Mouse (Mus musculus) hindbrain, embryonic 11.5 days (tissue): ENCODE measurements at regions not wholly inside any gene's neighbourhood (a gene's known extent, or its start where the extent isn't known, plus 50 kb on each side); places are given as distances from the start of the nearest gene placed in this dataset.

ENCODE experiments used
- ATAC-seq: fragments of 200-750 bp; cut with Nextera tagmentation; 2 replicates; pipeline ENCODE4 v1.8.0; 2017; ENCODE audit warnings: mild to moderate bottlenecking, moderate TSS enrichment, moderate library complexity; ENCODE audit not compliant: low FRiP score
- DNase-seq: peaks from one replicate; pipeline ENCODE4 v3.0.0-alpha.2; 2015; ENCODE audit warnings: low spot score
- H3K27ac ChIP-seq: fragments of 300-500 bp; sonication (generic); 2 replicates; pipeline ENCODE4 v1.5.1; 2014; ENCODE audit warnings: mild to moderate bottlenecking, low read depth, low read length
- H3K27me3 ChIP-seq: fragments of 300-500 bp; sonication (generic); 2 replicates; pipeline ENCODE4 v1.6.1; 2014; ENCODE audit warnings: mild to moderate bottlenecking, low read length, moderate library complexity, mixed read lengths; ENCODE audit not compliant: control insufficient read depth, insufficient read depth
- H3K36me3 ChIP-seq: fragments of 300-500 bp; sonication (generic); 2 replicates; pipeline ENCODE4 v1.6.1; 2014; ENCODE audit warnings: mild to moderate bottlenecking, low read length, moderate library complexity, mixed read lengths; ENCODE audit not compliant: control insufficient read depth, insufficient read depth
- H3K4me1 ChIP-seq: fragments of 300-500 bp; sonication (generic); replicated peaks from 2 replicates; pipeline ENCODE4 v1.6.1; 2014; ENCODE audit warnings: low read length, mixed read lengths; ENCODE audit not compliant: control insufficient read depth, insufficient read depth
- H3K4me2 ChIP-seq: fragments of 300-500 bp; sonication (generic); replicated peaks from 2 replicates; pipeline ENCODE4 v1.6.1; 2014; ENCODE audit warnings: mild to moderate bottlenecking, low read depth, low read length
- H3K4me3 ChIP-seq: fragments of 300-500 bp; sonication (generic); 2 replicates; pipeline ENCODE4 v1.5.1; 2014; ENCODE audit warnings: low read depth, low read length
- H3K9ac ChIP-seq: fragments of 300-500 bp; sonication (generic); 2 replicates; pipeline ENCODE4 v1.6.1; 2014; ENCODE audit warnings: low read depth, low read length
- H3K9me3 ChIP-seq: fragments of 300-500 bp; sonication (generic); 2 replicates; pipeline ENCODE4 v1.6.1; 2016; ENCODE audit warnings: low read length; ENCODE audit not compliant: control insufficient read depth
- WGBS: fragments of 180-500 bp; shearing (Covaris S2); extraction: QIAGEN DNeasy Blood & Tissue Kit; methylation state at CpG from one replicate; pipeline ENCODE4 v1.1.7; 2014; 5-methylcytosine and 5-hydroxymethylcytosine counted together

DNA sequence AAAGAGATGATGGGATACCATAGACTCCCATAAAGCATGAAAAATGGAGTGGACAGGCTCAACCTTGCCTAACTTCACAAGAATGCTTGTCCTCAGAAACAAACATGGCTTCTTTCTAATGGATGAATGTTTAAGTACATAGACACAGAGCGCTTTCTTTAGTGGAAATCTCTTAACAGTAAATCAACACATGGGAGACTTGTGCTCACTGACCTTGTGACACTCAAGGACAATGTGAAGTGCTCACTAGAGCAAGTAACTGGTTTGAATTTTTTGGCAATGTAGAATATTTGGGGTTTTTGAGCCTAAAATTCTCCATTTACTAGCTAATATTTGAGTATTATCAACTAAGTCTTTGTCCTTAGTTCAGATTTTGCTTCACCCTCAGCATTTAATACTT, 88.0 kb downstream of the Tent5c start:
- Histone ChIP-seq H3K9ac (no peak overlapping the region), H3K4me3 (no peak overlapping the region), H3K4me1 (no peaks in the 10 kb centered on the region), H3K4me2 (no peak overlapping the region), H3K9me3 (no peaks in the 10 kb centered on the region), H3K36me3 (no peaks in the 10 kb centered on the region), H3K27me3 (no peaks in the 10 kb centered on the region), H3K27ac (no peak overlapping the region)
- 98% methylated on average over 1 of the region's 1 CpGs for WGBS
- ATAC-seq (no peak), DNase-seq (no peak)

DNA sequence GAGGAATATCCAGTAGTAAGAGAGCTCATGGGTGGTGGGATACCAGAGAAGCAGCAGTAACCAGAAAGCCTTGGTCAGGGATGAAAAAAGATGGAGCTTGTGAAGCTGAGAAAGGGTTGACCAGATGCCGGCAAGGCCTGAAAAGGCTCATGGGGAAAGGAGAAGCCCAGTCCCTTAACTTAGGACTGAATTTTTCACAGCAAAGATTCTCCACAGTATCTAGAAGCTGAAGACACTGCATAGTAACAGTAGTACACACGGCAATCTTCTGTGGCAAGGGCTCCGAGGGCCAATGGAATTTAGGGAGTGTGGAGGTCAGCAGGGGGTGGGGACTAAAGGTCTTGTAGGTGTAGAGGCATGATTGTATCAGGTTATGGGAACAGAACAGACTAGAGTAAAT, 91.6 kb downstream of the Tent5c start:
- Histone ChIP-seq H3K4me1 (no peaks in the 10 kb centered on the region), H3K36me3 (no peaks in the 10 kb centered on the region), H3K4me3 (no peak overlapping the region), H3K9ac (no peak overlapping the region), H3K27me3 (no peaks in the 10 kb centered on the region), H3K27ac (no peak overlapping the region), H3K9me3 (no peaks in the 10 kb centered on the region), H3K4me2 (no peak overlapping the region)
- 93% methylated on average over 3 of the region's 3 CpGs for WGBS
- no peak for ATAC-seq
- DNase-seq: no peak

DNA sequence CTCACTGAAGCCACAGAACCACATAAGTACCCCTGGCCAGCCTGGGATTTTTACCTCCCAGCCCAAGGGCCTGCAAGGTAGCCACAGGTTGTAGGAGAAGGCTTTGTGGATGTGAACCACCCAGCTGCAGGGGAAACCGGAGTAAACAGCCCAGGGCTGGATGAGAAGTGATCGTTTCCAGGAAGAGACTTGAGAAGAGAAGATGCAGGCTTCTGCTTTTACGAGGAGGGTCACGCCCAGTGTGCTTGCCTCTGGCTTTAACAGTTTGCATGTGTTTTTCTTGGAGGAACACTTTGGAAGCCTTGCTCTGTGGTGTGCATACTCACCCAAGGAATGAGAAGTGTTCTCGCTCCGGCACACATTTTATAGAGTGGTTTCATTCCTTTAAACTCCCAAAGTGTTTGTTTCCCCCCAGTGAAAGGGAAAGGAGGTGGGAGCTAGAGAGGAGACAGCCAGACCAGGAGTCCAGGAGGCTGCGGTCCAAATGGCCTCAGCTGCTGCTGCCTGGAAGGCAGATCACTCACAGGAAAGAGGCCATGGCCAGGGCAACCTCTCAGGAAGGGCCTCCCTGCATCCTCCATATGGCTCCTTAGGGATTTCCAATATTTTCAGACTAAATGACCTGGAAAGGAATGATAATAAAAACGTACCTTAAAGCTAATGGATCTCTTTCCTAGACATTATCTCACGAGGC, 94.1 kb downstream of the Tent5c start:
- Histone ChIP-seq H3K36me3 (no peaks in the 10 kb centered on the region), H3K4me3 (no peak overlapping the region), H3K4me1 (no peaks in the 10 kb centered on the region), H3K27ac (no peak overlapping the region), H3K9me3 (no peaks in the 10 kb centered on the region), H3K9ac (no peak overlapping the region), H3K27me3 (no peaks in the 10 kb centered on the region), H3K4me2 (no peak overlapping the region)
- WGBS: 74% methylated on average over 9 of the region's 9 CpGs
- DNase-seq: no peak
- ATAC-seq: no peak

DNA sequence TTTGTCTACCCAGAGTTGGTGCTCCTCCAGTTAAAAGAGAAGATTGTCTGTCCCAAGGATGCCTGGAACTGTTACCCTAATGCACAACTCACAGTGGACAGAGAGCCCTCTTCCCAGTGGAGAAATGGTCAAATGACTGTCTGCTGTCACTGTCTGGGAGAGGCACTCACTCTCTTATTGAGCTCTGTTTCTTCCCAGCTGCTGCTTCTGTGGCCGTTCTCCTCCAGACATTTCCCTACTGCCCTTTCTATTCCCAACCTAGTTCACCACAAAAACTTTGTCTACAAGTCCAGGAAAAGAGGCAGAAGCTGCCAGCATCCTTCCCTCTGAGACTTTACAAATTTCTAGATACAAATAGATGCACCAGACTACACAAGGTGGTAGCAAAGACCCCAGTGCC, 95.2 kb downstream of the Tent5c start:
- H3K36me3 ChIP-seq: no peaks in the 10 kb centered on the region
- H3K27ac ChIP-seq: no peak overlapping the region
- DNase-seq (no peak), ATAC-seq (no peak)
- 90% methylated on average over 1 of the region's 1 CpGs for WGBS
- H3K9ac ChIP-seq: no peak overlapping the region
- H3K9me3 ChIP-seq: no peaks in the 10 kb centered on the region
- no peaks in the 10 kb centered on the region for H3K27me3 ChIP-seq
- no peak overlapping the region for H3K4me3 ChIP-seq
- no peaks in the 10 kb centered on the region for H3K4me1 ChIP-seq
- no peak overlapping the region for H3K4me2 ChIP-seq

DNA sequence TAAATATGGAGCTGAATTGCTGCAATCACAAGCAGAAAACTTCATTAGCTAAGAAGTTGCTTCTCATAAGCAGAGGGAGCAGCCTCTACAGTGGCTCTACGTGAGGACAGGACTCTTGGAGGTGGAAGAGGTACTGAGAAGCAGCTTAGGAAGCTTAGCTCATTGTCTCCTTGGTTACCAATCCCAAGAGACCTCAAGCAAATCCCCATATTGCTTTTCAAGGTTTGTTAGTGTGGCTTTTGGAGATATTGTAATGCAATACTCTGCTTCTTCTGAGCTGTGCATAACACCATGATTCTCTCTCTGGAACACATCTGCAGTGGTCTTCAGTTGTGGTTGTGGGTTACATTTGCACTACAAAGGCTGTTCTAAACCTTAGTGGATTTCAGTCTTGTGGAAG, 106.9 kb downstream of the Tent5c start:
- no peaks in the 10 kb centered on the region for H3K9me3 ChIP-seq

DNA sequence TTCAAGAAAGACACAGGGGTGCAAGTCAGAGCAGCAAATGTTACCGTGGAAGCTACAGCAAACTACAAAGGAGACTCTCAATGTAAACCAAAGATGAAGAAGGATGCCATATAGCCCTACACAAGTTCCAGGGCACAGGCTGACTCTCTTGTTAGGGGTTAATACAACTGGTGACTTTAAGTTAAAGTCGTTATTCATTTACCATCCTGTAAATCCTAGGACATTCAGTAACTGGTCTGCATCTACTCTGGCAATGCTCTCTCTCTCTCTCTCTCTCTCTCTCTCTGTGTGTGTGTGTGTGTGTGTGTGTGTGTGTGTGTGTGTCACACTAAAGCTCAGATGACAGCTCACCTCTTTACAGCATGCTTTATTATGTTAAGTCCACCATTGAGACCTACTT, 107.8 kb downstream of the Tent5c start:
- WGBS: 88% methylated on average over 2 of the region's 2 CpGs
- no peak overlapping the region for H3K4me2 ChIP-seq
- ATAC-seq (no peak), DNase-seq (no peak)
- H3K9ac ChIP-seq: no peak overlapping the region
- no peak overlapping the region for H3K4me3 ChIP-seq
- no peak overlapping the region for H3K27ac ChIP-seq
- no peaks in the 10 kb centered on the region for H3K4me1 ChIP-seq
- no peaks in the 10 kb centered on the region for H3K36me3 ChIP-seq
- no peaks in the 10 kb centered on the region for H3K9me3 ChIP-seq
- no peaks in the 10 kb centered on the region for H3K27me3 ChIP-seq

More for the DNA sequence above, 106.9 kb downstream of the Tent5c start:
- no peaks in the 10 kb centered on the region for H3K36me3 ChIP-seq
- H3K4me3 ChIP-seq: no peak overlapping the region
- H3K27me3 ChIP-seq: no peaks in the 10 kb centered on the region
- DNase-seq: no peak
- no peak overlapping the region for H3K4me2 ChIP-seq
- 62% methylated on average over 1 of the region's 1 CpGs for WGBS
- H3K9ac ChIP-seq: no peak overlapping the region
- no peak overlapping the region for H3K27ac ChIP-seq
- no peak for ATAC-seq
- H3K4me1 ChIP-seq: no peaks in the 10 kb centered on the region

DNA sequence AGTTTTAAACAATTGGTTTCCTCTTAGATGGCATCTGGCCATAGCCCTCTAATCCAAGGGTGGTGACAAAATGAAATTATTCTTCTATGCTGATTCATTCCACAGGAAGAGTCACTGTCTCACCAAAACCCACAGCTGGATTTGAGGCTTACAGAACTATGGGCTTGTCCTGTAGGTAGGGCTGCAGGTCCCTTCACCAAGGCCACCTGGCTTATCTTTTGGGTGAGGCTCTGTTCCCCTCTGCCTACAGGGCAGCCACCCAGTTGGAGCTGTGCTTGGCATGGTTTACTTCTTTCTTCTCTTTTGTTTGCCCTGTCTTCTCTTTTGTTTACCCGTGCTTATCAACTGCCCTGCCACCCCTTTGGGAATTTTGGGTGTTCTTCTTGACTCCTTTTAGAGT, 113.0 kb downstream of the Tent5c start:
- no peak overlapping the region for H3K4me2 ChIP-seq
- no peak overlapping the region for H3K4me3 ChIP-seq
- 88% methylated on average over 1 of the region's 1 CpGs for WGBS
- no peaks in the 10 kb centered on the region for H3K9me3 ChIP-seq
- no peak overlapping the region for H3K9ac ChIP-seq
- H3K36me3 ChIP-seq: no peaks in the 10 kb centered on the region
- DNase-seq (no peak), ATAC-seq (no peak)
- no peak overlapping the region for H3K27ac ChIP-seq
- no peaks in the 10 kb centered on the region for H3K4me1 ChIP-seq
- no peaks in the 10 kb centered on the region for H3K27me3 ChIP-seq

DNA sequence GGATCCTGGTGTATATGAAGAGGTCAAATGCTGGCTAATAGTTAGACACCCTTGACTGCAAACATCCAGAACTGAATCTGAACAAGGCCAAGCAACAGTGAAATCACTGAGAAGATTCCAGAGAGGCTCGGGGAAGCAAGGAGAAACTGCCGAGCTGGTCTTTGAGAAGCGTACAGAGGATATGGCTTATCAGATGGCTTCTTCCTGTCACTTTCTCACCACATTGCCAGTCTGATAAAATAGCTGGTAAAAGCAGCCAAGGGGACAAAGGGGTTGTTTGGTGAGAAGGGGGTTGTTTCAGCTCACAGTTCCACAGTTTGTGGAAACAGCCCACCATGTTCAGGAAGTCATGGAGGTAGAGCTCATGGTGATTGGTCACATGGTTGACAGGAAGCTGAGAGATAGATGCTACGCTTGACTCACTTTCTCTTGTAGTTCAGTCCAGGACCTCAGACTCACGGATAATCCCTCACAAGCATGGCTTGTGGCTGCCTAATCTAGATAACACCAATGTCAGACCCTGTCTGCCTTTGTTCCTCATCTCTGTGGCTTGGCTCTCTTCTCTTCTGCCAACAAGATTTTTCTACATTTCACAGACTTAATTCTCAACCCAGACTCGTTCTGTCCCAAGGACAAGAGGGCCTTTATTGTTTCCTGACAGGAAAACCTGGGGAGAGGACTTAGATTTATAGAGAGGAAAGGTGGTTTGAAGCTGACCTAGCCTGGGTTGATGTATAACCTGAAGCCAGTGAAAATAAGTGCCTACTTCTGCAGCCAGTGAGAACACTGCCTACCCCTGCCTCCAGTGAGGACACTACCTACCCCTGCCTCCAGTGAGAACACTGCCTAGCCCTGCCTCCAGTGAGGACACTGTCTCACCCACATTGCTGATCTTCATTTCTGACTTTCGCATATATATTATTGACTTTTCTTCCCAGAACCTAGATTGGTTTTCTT, 122.0 kb downstream of the Tent5c start:
- Histone ChIP-seq H3K9me3 (no peaks in the 10 kb centered on the region), H3K4me1 (no peaks in the 10 kb centered on the region), H3K4me2 (no peak overlapping the region), H3K27ac (no peak overlapping the region), H3K9ac (no peak overlapping the region), H3K36me3 (no peaks in the 10 kb centered on the region), H3K4me3 (no peak overlapping the region), H3K27me3 (no peaks in the 10 kb centered on the region)
- ATAC-seq (no peak), DNase-seq (no peak)
- WGBS: 81% methylated on average over 7 of the region's 7 CpGs

DNA sequence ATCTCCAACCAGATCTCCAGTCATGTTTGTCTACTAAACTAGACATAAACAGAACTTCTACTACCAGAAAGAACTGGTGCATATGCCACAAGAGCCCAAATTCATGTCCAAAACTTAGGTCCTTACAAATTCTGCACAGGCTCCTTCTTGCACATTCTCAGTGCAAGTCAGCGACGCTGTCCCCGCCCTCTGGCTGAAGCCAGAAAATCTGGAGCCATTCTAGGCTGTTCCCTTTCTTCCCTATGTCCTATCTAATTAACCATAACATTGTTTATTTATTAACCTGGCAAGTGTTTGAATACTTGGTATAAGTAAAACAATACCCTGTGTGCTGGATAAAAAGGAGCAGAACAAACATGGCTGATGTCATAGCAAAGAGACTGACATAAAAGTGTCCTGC, 122.7 kb downstream of the Tent5c start:
- no peak for DNase-seq
- no peak for ATAC-seq
- H3K27ac ChIP-seq: no peak overlapping the region
- H3K4me2 ChIP-seq: no peak overlapping the region
- WGBS: 92% methylated on average over 3 of the region's 3 CpGs
- no peak overlapping the region for H3K4me3 ChIP-seq
- no peaks in the 10 kb centered on the region for H3K36me3 ChIP-seq
- no peaks in the 10 kb centered on the region for H3K4me1 ChIP-seq
- no peaks in the 10 kb centered on the region for H3K9me3 ChIP-seq
- no peaks in the 10 kb centered on the region for H3K27me3 ChIP-seq
- no peak overlapping the region for H3K9ac ChIP-seq
